Mouse (Mus musculus) lung, adult 2 months (tissue): ENCODE data around the gene Ebf4. TPM values are rescaled to one million over a fixed set of nuclear protein-coding genes. Genes with fewer than 3 reads are reported as not detected.

Experiments
- DNase-seq: peaks from one replicate; pipeline ENCODE4 v3.0.0; 2022
- H3K4me1 ChIP-seq: fragments of 200-500 bp; 2 replicates; pipeline ENCODE4 v1.6.1; 2011; ENCODE audit warnings: low read length; ENCODE audit not compliant: control insufficient read depth, insufficient read depth
- H3K4me3 ChIP-seq: fragments of 200-500 bp; replicated peaks from 2 replicates; pipeline ENCODE3; 2011; ENCODE audit warnings: low read depth, mild to moderate bottlenecking, control low read depth, low read length; ENCODE audit errors: extremely low read depth
- CTCF ChIP-seq: fragments of 200-500 bp; IDR thresholded peaks from 2 replicates; pipeline ENCODE4 v1.5.1; 2011; ENCODE audit warnings: mild to moderate bottlenecking, low read length, control low read depth; ENCODE audit not compliant: insufficient read depth
- POLR2A ChIP-seq: fragments of 200-500 bp; IDR thresholded peaks from 2 replicates; pipeline ENCODE4 v1.6.1; 2011; ENCODE audit warnings: low read depth, mild to moderate bottlenecking, control low read depth, low read length, borderline replicate concordance; ENCODE audit errors: extremely low read depth
- WGBS: fragments of 180-500 bp; shearing (Covaris S2); methylation state at CpG from one replicate; pipeline ENCODE4 v1.1.7; 2018; 5-methylcytosine and 5-hydroxymethylcytosine counted together
- polyA plus RNA-seq: library from polyadenylated mRNA; depleted of rRNA; stranded (reverse); fragments of >200 nt; gene quantifications from 2 replicates; pipeline ENCODE4 v1.2.3, GENCODE M21; 2012

Gene Ebf4
- polyA plus RNA-seq, 1 experiment: 3.8 TPM

DNA sequence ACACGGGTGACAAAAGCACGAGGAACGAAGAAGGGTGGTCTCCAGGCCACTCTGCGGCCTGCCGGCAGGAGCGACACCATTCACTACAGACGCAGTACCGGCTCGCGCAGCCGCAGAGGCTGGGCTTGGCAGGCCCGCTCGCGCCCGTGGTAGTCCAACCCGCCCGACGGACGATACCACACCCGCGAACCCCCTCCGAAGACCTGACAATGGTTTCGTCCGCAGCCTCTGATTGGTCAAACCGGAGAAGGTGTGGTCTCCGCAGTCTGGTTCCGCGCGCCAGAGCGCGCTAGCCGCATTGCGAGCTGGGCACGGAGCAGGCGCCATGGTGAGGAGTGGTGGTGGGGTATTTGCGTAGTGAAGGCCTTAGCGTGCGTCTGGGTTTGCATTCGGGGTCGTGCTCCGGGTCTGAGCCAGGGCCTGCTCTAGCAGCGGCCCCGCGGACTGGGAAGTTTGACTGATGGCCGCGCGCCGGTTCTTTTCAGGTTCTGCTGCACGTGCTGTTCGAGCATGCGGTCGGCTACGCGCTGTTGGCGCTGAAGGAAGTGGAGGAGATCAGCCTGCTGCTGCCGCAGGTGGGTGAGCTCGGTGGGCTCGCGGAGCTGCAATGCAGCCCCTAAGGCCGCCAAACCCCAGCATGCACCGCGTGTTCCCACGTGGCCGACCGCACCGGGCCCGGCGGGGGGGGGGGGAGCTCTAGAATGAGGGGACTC lies 20.7 kb upstream of the Ebf4 start, which contains the start of gene Nop56:
Gene Nop56, plus strand, starts transcription at position 282 of the 713 bp plus-strand sequence.
- under 1% methylated on average over 68 of the region's 68 CpGs for WGBS
- Histone ChIP-seq H3K4me1 (peaks cover 3% of the 10 kb centered on the region; the same call in 1 of the 2 replicates), H3K4me3 (peak within 1 kb of the TSS; percentile 79)
- peak; percentile 98 for DNase-seq
- TF ChIP-seq POLR2A: peak; percentile 97
- TF ChIP-seq CTCF: no peak

DNA sequence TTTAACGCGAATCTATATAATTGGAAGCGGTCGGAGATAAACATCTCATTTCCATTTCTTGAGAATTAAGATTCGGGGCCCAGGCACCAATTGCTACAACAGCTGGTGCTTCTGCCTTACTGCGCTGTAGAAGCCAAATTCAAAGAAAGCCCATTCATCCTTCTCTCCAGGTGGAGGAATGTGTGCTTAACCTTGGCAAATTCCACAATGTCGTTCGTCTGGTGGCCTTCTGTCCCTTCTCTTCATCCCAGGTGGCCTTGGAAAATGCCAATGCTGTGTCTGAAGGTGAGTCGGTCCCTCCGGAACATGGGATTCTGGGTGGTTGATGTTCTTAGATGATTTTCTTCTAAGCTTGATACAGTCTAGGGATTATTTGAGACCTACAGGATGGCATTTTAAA lies 20.1 kb upstream of the Ebf4 start:
- H3K4me1 ChIP-seq: peaks cover 3% of the 10 kb centered on the region; the same call in 1 of the 2 replicates
- TF ChIP-seq CTCF: no peak
- no peak for TF ChIP-seq POLR2A
- H3K4me3 ChIP-seq: peak overlapping the region; percentile 31
- no peak for DNase-seq
- WGBS: 2% methylated on average over 10 of the region's 10 CpGs

DNA sequence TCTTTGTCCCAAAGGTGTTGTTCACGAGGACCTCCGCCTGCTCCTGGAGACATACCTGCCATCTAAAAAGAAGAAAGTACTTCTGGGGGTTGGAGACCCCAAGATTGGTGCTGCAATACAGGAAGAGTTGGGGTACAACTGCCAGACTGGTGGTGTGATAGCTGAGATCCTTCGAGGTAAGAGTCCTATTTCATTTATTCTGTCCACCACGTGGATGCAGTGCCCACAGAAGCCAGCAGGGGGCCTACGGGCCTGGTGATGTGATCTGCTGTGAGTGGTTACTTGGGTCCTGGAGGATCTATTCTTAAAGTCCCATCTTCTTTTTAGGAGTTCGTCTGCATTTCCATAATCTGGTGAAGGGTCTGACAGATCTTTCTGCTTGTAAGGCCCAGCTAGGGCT lies 19.3 kb upstream of the Ebf4 start:
- DNase-seq: no peak
- TF ChIP-seq CTCF: peak; percentile 53
- TF ChIP-seq POLR2A: no peak
- Histone ChIP-seq H3K4me3 (no peak overlapping the region), H3K4me1 (peaks cover 3% of the 10 kb centered on the region; the same call in 1 of the 2 replicates)
- 51% methylated on average over 6 of the region's 6 CpGs for WGBS

DNA sequence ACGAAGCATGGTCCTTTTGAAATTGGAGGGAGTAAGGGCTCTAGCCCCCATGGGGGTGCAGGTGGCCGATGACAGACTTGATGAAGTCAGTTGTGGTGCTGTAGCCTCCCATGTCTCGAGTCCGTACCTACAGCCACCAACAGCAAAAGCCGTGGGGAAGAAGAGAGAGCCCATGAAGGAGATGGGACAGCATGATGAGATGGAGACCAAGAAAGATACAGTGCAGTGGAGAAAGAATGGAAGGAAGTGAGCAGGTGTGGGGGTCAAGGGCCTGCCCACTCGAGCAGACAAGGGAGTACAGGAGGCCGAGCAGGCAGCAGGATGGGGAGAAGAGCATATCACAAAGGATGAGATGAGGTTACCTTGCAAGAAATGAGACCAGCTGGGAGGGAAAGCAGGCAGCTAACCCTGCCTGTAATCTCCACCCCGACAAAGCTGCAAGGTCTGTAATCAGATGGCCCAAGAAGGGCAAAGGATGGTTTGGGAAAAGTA lies 15.3 kb upstream of the Ebf4 start:
- no peak overlapping the region for H3K4me3 ChIP-seq
- TF ChIP-seq CTCF (no peak), POLR2A (no peak)
- 43% methylated on average over 8 of the region's 8 CpGs for WGBS

DNA sequence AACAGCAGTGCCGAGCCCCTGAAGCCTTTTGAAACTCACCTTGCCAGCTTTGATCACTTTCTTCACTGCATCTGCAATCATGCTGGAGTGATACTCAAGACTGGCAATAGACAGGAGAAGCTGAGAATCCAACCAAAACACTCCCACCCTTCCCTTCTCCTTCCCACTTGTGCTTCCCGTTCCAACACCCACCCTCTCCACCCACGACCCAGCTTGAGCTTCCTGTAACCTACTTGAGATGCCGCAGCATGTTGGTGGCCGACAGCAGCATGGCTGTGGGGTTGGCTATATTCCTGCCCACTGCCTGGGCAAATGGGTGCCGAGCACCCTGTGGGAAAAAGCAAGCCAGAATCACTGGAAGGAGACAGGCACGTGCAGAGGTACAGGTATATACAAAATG lies 14.7 kb upstream of the Ebf4 start:
- Histone ChIP-seq H3K4me1 (peaks cover 3% of the 10 kb centered on the region; the same call in 1 of the 2 replicates), H3K4me3 (no peak overlapping the region)
- DNase-seq: no peak
- WGBS: 46% methylated on average over 7 of the region's 7 CpGs
- TF ChIP-seq POLR2A (no peak), CTCF (no peak)

More for the DNA sequence above, 15.3 kb upstream of the Ebf4 start:
- no peak for DNase-seq
- peaks cover 6% of the 10 kb centered on the region; the same call in 1 of the 2 replicates for H3K4me1 ChIP-seq

DNA sequence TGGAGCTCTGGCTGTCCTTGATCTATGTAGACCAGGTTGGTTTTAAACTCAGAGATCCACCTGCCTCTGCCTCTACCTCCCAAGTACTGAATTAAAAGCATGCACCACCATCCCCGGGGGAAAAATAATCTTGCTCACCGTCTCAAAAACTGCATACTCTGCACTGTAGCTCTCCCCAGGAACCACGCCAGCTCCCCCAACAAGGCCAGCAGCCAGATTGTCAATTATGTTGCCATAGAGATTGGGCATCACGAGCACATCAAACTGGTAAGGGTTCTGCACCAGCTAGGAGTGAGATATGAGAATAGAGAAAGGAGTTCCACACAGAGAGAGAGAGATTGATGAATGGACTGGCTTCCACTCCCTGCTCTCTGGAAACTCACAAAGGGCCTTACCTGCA lies 14.2 kb upstream of the Ebf4 start:
- Histone ChIP-seq H3K4me3 (no peak overlapping the region), H3K4me1 (peaks cover 3% of the 10 kb centered on the region; the same call in 1 of the 2 replicates)
- WGBS: 67% methylated on average over 4 of the region's 4 CpGs
- no peak for DNase-seq
- TF ChIP-seq CTCF (no peak), POLR2A (no peak)

DNA sequence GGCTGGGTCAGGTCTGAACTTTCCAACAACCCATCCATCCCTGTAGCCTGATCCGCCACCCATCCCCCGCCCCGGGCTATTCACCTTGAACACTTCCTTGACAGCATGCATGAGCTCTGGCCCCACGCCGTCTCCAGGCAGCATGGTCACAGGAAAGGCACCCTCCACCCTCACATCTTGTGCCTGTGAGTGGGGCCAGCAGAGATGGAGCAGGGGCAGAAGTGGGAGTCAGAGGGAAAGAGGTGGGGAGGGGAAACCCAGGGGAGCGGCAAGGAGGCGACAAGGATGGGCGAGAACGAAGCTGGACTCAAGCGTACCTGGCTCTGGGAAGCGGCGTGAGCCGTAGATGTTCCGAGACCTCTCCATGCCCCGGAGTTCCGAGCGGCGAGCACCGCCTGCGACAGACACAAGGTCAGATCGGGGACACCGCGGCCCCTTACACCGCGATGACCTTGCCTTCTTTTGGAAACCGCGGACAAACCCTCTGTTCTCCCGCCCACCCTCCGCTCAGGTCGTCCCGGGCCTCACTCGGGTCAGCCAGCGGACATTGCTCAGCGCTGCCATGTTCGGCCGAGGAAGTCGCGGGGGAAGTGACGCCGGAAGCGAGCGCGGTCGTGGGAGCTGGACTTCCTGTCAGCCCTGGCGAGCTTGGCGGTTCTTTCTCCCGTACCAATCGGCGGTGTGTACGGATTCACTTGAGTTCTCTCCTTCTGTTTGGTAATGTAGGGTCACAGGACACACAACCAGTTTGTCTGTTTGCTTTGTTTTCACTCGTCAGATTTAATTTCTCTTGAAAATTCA lies 10.9 kb upstream of the Ebf4 start, which contains the start of gene Idh3b:
Gene Idh3b, minus strand, starts transcription at position 694 of the 801 bp plus-strand sequence.
- peak; percentile 87 for DNase-seq
- under 1% methylated on average over 51 of the region's 51 CpGs for WGBS

DNA sequence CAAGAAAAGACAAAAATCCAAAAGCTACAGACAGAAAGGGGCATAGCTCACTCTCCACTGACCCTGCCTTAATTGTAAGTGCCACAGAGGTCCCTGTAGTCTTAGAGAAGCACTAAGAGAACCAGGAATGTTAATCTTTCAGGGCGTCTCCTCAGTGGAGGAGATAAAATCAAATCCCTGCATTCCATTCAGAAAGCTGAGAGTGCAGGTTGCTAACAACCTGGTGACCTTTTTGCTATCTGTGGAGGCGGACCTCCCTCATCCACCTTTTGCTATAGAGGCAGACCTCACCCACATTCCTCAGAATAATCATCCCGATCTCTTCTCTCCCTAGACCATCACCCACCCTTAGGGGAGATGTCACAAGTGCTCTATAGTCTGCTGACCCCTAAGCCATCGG lies 5.9 kb upstream of the Ebf4 start:
- 57% methylated on average over 4 of the region's 4 CpGs for WGBS
- TF ChIP-seq CTCF: no peak
- Histone ChIP-seq H3K4me3 (no peak overlapping the region), H3K4me1 (no peaks in the 10 kb centered on the region)
- no peak for DNase-seq

More for the DNA sequence above, 10.9 kb upstream of the Ebf4 start, which contains the start of gene Idh3b:
- Histone ChIP-seq H3K4me1 (peaks cover 3% of the 10 kb centered on the region; the same call in 1 of the 2 replicates), H3K4me3 (peak within 1 kb of the TSS; percentile 90)
- TF ChIP-seq CTCF (no peak), POLR2A (peak; percentile 77; the same call in 1 of the 2 replicates)

DNA sequence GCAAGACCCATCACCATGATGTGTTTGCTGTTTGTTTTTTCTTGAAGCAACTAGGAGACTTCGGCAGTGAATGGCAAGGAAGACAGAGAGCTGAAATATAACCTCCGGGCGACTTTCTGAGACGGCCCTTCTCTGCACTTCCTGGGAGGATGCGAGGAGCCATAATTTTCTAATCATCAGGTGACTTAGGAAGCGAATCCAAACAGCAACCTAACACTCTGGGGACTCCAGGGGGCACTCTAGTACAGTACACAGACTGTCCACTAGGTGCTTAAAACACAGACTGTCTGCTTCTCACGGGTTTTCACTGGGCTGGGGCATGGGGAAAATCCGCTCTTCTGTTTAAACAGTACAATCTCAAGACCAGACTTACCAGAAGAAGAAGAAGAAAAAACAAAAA lies 3.5 kb upstream of the Ebf4 start:
- WGBS: 4% methylated on average over 8 of the region's 8 CpGs
- DNase-seq: peak; percentile 48
- Histone ChIP-seq H3K4me1 (peaks cover 3% of the 10 kb centered on the region; the same call in 1 of the 2 replicates), H3K4me3 (no peak overlapping the region)
- TF ChIP-seq CTCF (peak; percentile 67), POLR2A (no peak)

DNA sequence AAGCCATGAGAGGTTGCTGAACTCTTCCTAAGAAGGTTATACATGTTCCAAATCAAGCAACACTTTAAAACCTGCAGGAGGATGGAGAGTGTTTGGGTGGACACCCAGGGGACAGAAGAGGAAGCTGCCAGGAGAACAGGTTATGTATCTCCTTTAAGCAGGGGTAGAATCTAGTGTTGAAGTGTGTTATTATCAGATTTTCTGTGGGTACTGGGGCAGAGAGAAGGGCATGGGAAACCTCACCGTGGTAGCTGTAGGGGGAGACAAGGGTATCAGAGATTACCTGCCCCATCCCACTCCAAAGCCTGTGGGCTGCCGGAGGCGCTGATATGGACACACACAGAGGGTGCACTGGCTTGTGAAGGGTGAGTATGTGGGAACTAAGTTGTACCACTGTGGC lies 2.0 kb upstream of the Ebf4 start:
- peaks cover 3% of the 10 kb centered on the region; the same call in 1 of the 2 replicates for H3K4me1 ChIP-seq
- no peak overlapping the region for H3K4me3 ChIP-seq
- WGBS: 43% methylated on average over 3 of the region's 3 CpGs
- DNase-seq: no peak
- TF ChIP-seq CTCF: no peak
- TF ChIP-seq POLR2A: no peak
